Mouse (Mus musculus): ENCODE measurements around the gene Gnb2.

GRCm38 (mm10) chr5:137531414-137532130 is 1.7 kb downstream of the Gnb2 start:
- TF ChIP-seq POLR2A (IDR thresholded peaks at IDR 0.05; ENCODE audit: low read depth, low read length), result no peak
- TF ChIP-seq CTCF (IDR thresholded peaks at IDR 0.05; ENCODE audit: extremely low read depth, insufficient read length, insufficient replicate concordance, low read depth, low read length), result no peak
